Mouse (Mus musculus): ENCODE data around the gene Minos1. TPM values are rescaled to one million over a fixed set of nuclear protein-coding genes. Genes with fewer than 3 reads are reported as not detected.
A peak's percentile ranks its signal among the peaks of the same experiment; 100 is the strongest.

Minos1 gene
- polyA plus RNA-seq, 1 experiment from 2014 or later: 382 TPM

GRCm38 (mm10) chr4:139141785-139142184, 10.9 kb upstream of the Minos1 start:
- H3K27me3 ChIP-seq: no peaks in the 10 kb centered on the region
- no peak overlapping the region for H3K9ac ChIP-seq (replicated peaks)
- H3K27ac ChIP-seq (replicated peaks): no peak overlapping the region
- H3K4me3 ChIP-seq: no peak overlapping the region
- H3K9me3 ChIP-seq: 0 out of 2 replicates have a peak, but pooled peaks cover 3% of the 10 kb centered on the region
- ATAC-seq (ENCODE audit: low FRiP score, low read depth): no peak
- no peak overlapping the region for H3K4me2 ChIP-seq (replicated peaks)
- H3K36me3 ChIP-seq: no peaks in the 10 kb centered on the region
- 78% methylated on average over 6 of the region's 6 CpGs for WGBS
- H3K4me1 ChIP-seq: peaks cover 4% of the 10 kb centered on the region; the same call in 1 of the 2 replicates

- H3K36me3 ChIP-seq: no peaks in the 10 kb centered on the region
- no peak overlapping the region for H3K27ac ChIP-seq (replicated peaks)
- H3K4me3 ChIP-seq: no peak overlapping the region
- WGBS: 84% methylated on average over 2 of the region's 2 CpGs
- H3K27me3 ChIP-seq: no peaks in the 10 kb centered on the region
- peaks cover 4% of the 10 kb centered on the region; the same call in 1 of the 2 replicates for H3K4me1 ChIP-seq
- no peak for ATAC-seq (ENCODE audit: low FRiP score, low read depth)
- H3K9me3 ChIP-seq: 0 out of 2 replicates have a peak, but pooled peaks cover 3% of the 10 kb centered on the region
- no peak overlapping the region for H3K9ac ChIP-seq (replicated peaks)
- no peak overlapping the region for H3K4me2 ChIP-seq (replicated peaks)
Observed at GRCm38 (mm10) chr4:139140267-139140666, 9.4 kb upstream of the Minos1 start.

- ATAC-seq (ENCODE audit: low FRiP score, low read depth): no peak
- no peaks in the 10 kb centered on the region for H3K36me3 ChIP-seq
- WGBS: 73% methylated on average over 2 of the region's 2 CpGs
- H3K9me3 ChIP-seq: no peaks in the 10 kb centered on the region
- H3K27ac ChIP-seq (replicated peaks): no peak overlapping the region
- peaks cover 3% of the 10 kb centered on the region; the same call in 1 of the 2 replicates for H3K4me1 ChIP-seq
- no peak overlapping the region for H3K4me2 ChIP-seq (replicated peaks)
- no peak overlapping the region for H3K9ac ChIP-seq (replicated peaks)
- no peak overlapping the region for H3K4me3 ChIP-seq
- no peaks in the 10 kb centered on the region for H3K27me3 ChIP-seq
Observed at GRCm38 (mm10) chr4:139136011-139136410, 5.1 kb upstream of the Minos1 start.

- H3K27ac ChIP-seq (replicated peaks): no peak overlapping the region
- H3K4me2 ChIP-seq (replicated peaks): no peak overlapping the region
- H3K9ac ChIP-seq (replicated peaks): no peak overlapping the region
- peaks cover 18% of the 10 kb centered on the region for H3K4me1 ChIP-seq
- 84% methylated on average over 5 of the region's 5 CpGs for WGBS
- no peaks in the 10 kb centered on the region for H3K36me3 ChIP-seq
- no peak overlapping the region for H3K4me3 ChIP-seq
- ATAC-seq (ENCODE audit: low FRiP score, low read depth): no peak
- H3K27me3 ChIP-seq: no peaks in the 10 kb centered on the region
- no peaks in the 10 kb centered on the region for H3K9me3 ChIP-seq
Observed at GRCm38 (mm10) chr4:139133109-139133508, 2.2 kb upstream of the Minos1 start.

- H3K27me3 ChIP-seq: no peaks in the 10 kb centered on the region
- WGBS: 87% methylated on average over 14 of the region's 14 CpGs
Observed at GRCm38 (mm10) chr4:139131858-139132672, 1.2 kb upstream of the Minos1 start.

GRCm38 (mm10) chr4:139129806-139130700, 860 bp downstream of the Minos1 start:
- Histone ChIP-seq H3K36me3 (peaks cover 6% of the 10 kb centered on the region; the same call in 1 of the 2 replicates), H3K4me2 (replicated peaks) (peak overlapping the region; percentile 97), H3K4me3 (peak overlapping the region; percentile 98), H3K27ac (replicated peaks) (peak overlapping the region; percentile 88), H3K4me1 (peaks cover 18% of the 10 kb centered on the region), H3K9ac (replicated peaks) (peak overlapping the region; percentile 96), H3K9me3 (no peaks in the 10 kb centered on the region), H3K27me3 (no peaks in the 10 kb centered on the region)
- WGBS: 2% methylated on average over 57 of the region's 57 CpGs
- peak; percentile 13 for ATAC-seq (ENCODE audit: low FRiP score, low read depth)

More at GRCm38 (mm10) chr4:139131858-139132672, 1.2 kb upstream of the Minos1 start:
- Histone ChIP-seq H3K4me1 (peaks cover 18% of the 10 kb centered on the region), H3K4me2 (replicated peaks) (0 out of 2 replicates have a peak overlapping the region, but pooled peaks have one; percentile 97), H3K4me3 (no peak overlapping the region), H3K27ac (replicated peaks) (no peak overlapping the region), H3K9ac (replicated peaks) (no peak overlapping the region), H3K36me3 (no peaks in the 10 kb centered on the region), H3K9me3 (no peaks in the 10 kb centered on the region)
- no peak for ATAC-seq (ENCODE audit: low FRiP score, low read depth)

- no peak overlapping the region for H3K27ac ChIP-seq (replicated peaks)
- peaks cover 6% of the 10 kb centered on the region; the same call in 1 of the 2 replicates for H3K36me3 ChIP-seq
- H3K4me2 ChIP-seq (replicated peaks): no peak overlapping the region
- ATAC-seq (ENCODE audit: low FRiP score, low read depth): no peak
- H3K4me1 ChIP-seq: peaks cover 15% of the 10 kb centered on the region
- no peak overlapping the region for H3K9ac ChIP-seq (replicated peaks)
- 96% methylated on average over 3 of the region's 3 CpGs for WGBS
- H3K4me3 ChIP-seq: no peak overlapping the region
- H3K9me3 ChIP-seq: no peaks in the 10 kb centered on the region
- H3K27me3 ChIP-seq: no peaks in the 10 kb centered on the region
Observed at GRCm38 (mm10) chr4:139126475-139126874, 4.4 kb downstream of the Minos1 start.

GRCm38 (mm10) chr4:139124940-139125339, 6.0 kb downstream of the Minos1 start:
- Histone ChIP-seq H3K4me2 (replicated peaks) (no peak overlapping the region), H3K4me1 (peaks cover 13% of the 10 kb centered on the region), H3K27ac (replicated peaks) (no peak overlapping the region), H3K36me3 (peaks cover 6% of the 10 kb centered on the region; the same call in 1 of the 2 replicates), H3K9me3 (no peaks in the 10 kb centered on the region), H3K4me3 (no peak overlapping the region), H3K9ac (replicated peaks) (no peak overlapping the region), H3K27me3 (no peaks in the 10 kb centered on the region)
- ATAC-seq (ENCODE audit: low FRiP score, low read depth): no peak
- WGBS: 94% methylated on average over 6 of the region's 6 CpGs

- H3K27me3 ChIP-seq: no peaks in the 10 kb centered on the region
- no peak overlapping the region for H3K9ac ChIP-seq (replicated peaks)
- ATAC-seq (ENCODE audit: low FRiP score, low read depth): no peak
- H3K4me1 ChIP-seq: no peaks in the 10 kb centered on the region
- no peaks in the 10 kb centered on the region for H3K9me3 ChIP-seq
- H3K4me3 ChIP-seq: no peak overlapping the region
- no peak overlapping the region for H3K4me2 ChIP-seq (replicated peaks)
- peaks cover 6% of the 10 kb centered on the region; the same call in 1 of the 2 replicates for H3K36me3 ChIP-seq
- no peak overlapping the region for H3K27ac ChIP-seq (replicated peaks)
- 94% methylated on average over 4 of the region's 4 CpGs for WGBS
Observed at GRCm38 (mm10) chr4:139122557-139122956, 8.4 kb downstream of the Minos1 start.

GRCm38 (mm10) chr4:139120998-139121397, 9.9 kb downstream of the Minos1 start:
- no peak overlapping the region for H3K9ac ChIP-seq (replicated peaks)
- no peaks in the 10 kb centered on the region for H3K4me1 ChIP-seq
- no peaks in the 10 kb centered on the region for H3K36me3 ChIP-seq
- no peak for ATAC-seq (ENCODE audit: low FRiP score, low read depth)
- H3K27me3 ChIP-seq: no peaks in the 10 kb centered on the region
- H3K4me3 ChIP-seq: no peak overlapping the region
- H3K27ac ChIP-seq (replicated peaks): no peak overlapping the region
- no peaks in the 10 kb centered on the region for H3K9me3 ChIP-seq
- WGBS: 85% methylated on average over 7 of the region's 7 CpGs
- H3K4me2 ChIP-seq (replicated peaks): no peak overlapping the region

- Histone ChIP-seq H3K9ac (replicated peaks) (no peak overlapping the region), H3K27me3 (no peaks in the 10 kb centered on the region), H3K4me1 (no peaks in the 10 kb centered on the region), H3K36me3 (no peaks in the 10 kb centered on the region), H3K4me3 (no peak overlapping the region), H3K4me2 (replicated peaks) (no peak overlapping the region), H3K27ac (replicated peaks) (no peak overlapping the region), H3K9me3 (no peaks in the 10 kb centered on the region)
- ATAC-seq (ENCODE audit: low FRiP score, low read depth): no peak
- WGBS: 87% methylated on average over 4 of the region's 4 CpGs
Observed at GRCm38 (mm10) chr4:139120281-139120814, 10.6 kb downstream of the Minos1 start.

All from midbrain, embryonic 12.5 days (tissue).